Mouse (Mus musculus) G1E-ER4 (cell line): ENCODE data around the gene Gm20388. TPM values are rescaled to one million over a fixed set of nuclear protein-coding genes. Genes with fewer than 3 reads are reported as not detected.

Experiments used
- GATA1 ChIP-seq: IDR thresholded peaks from one replicate; pipeline ENCODE4 v1.8.0; 2012; ENCODE audit warnings: low read length, inconsistent platforms
- polyA plus RNA-seq: library from polyadenylated mRNA; stranded (reverse); fragments of >175 nt; gene quantifications from 2 replicates; pipeline ENCODE4 v1.2.3, GENCODE M21; 2012

Gm20388 gene
- polyA plus RNA-seq, 1 experiment: not detected

GRCm38 (mm10) chr8:119938481-119938880 lies 27.8 kb downstream of the Gm20388 start:
- TF ChIP-seq GATA1: no peak

- TF ChIP-seq GATA1: no peak
Observed at GRCm38 (mm10) chr8:119939336-119939735, 28.7 kb downstream of the Gm20388 start.

GRCm38 (mm10) chr8:119941471-119941870 lies 30.8 kb downstream of the Gm20388 start:
- TF ChIP-seq GATA1: no peak

GRCm38 (mm10) chr8:119943616-119944015 lies 33.0 kb downstream of the Gm20388 start:
- no peak for TF ChIP-seq GATA1

- no peak for TF ChIP-seq GATA1
Observed at GRCm38 (mm10) chr8:119944096-119944811, 33.6 kb downstream of the Gm20388 start.

- TF ChIP-seq GATA1: no peak
Observed at GRCm38 (mm10) chr8:119946326-119946865, 35.8 kb downstream of the Gm20388 start.

GRCm38 (mm10) chr8:119947653-119948052 lies 37.0 kb downstream of the Gm20388 start:
- no peak for TF ChIP-seq GATA1

GRCm38 (mm10) chr8:119948340-119948739 lies 37.7 kb downstream of the Gm20388 start:
- no peak for TF ChIP-seq GATA1

GRCm38 (mm10) chr8:119952282-119952681 lies 41.6 kb downstream of the Gm20388 start:
- TF ChIP-seq GATA1: no peak

GRCm38 (mm10) chr8:119952747-119953146 lies 42.1 kb downstream of the Gm20388 start:
- no peak for TF ChIP-seq GATA1

- TF ChIP-seq GATA1: no peak
Observed at GRCm38 (mm10) chr8:119955333-119955732, 44.7 kb downstream of the Gm20388 start.

GRCm38 (mm10) chr8:119958076-119958475 lies 47.4 kb downstream of the Gm20388 start:
- no peak for TF ChIP-seq GATA1

- no peak for TF ChIP-seq GATA1
Observed at GRCm38 (mm10) chr8:119960531-119961104, 50.0 kb downstream of the Gm20388 start.

GRCm38 (mm10) chr8:119964859-119965258 lies 54.2 kb downstream of the Gm20388 start:
- no peak for TF ChIP-seq GATA1

- no peak for TF ChIP-seq GATA1
Observed at GRCm38 (mm10) chr8:119967435-119967834, 56.8 kb downstream of the Gm20388 start.

GRCm38 (mm10) chr8:119970169-119970568 lies 59.5 kb downstream of the Gm20388 start:
- no peak for TF ChIP-seq GATA1

- no peak for TF ChIP-seq GATA1
Observed at GRCm38 (mm10) chr8:119972558-119972957, 61.9 kb downstream of the Gm20388 start.

- TF ChIP-seq GATA1: no peak
Observed at GRCm38 (mm10) chr8:119978770-119979381, 68.2 kb downstream of the Gm20388 start.
